Mouse (Mus musculus): ENCODE results near the gene Gm45837.
"Not testable (repeated sequence)": the region's sequence is repeated elsewhere in the genome, so short reads cannot be mapped to it uniquely, and the experiment has no call there.

Gene Gm45837

GRCm38 (mm10) chr7:101539774-101540173 lies 129.1 kb downstream of the Gm45837 start:
- in situ Hi-C loops (cut with MboI; ENCODE audit: low sequenced_read_pairs): no loop called here

GRCm38 (mm10) chr7:101540684-101541083 lies 130.0 kb downstream of the Gm45837 start:
- in situ Hi-C loops (cut with MboI; ENCODE audit: low sequenced_read_pairs): no loop called here

GRCm38 (mm10) chr7:101541132-101541531 lies 130.4 kb downstream of the Gm45837 start:
- in situ Hi-C loops (cut with MboI; ENCODE audit: low sequenced_read_pairs): no loop called here

GRCm38 (mm10) chr7:101541734-101542133 lies 131.0 kb downstream of the Gm45837 start:
- in situ Hi-C loops (cut with MboI; ENCODE audit: low sequenced_read_pairs): no loop called here

- in situ Hi-C loops (cut with MboI; ENCODE audit: low sequenced_read_pairs): no loop called here
Measured at GRCm38 (mm10) chr7:101547651-101548050, 137.0 kb downstream of the Gm45837 start.

- in situ Hi-C loops (cut with MboI; ENCODE audit: low sequenced_read_pairs): no loop called here
Measured at GRCm38 (mm10) chr7:101549266-101549665, 138.6 kb downstream of the Gm45837 start.

GRCm38 (mm10) chr7:101550686-101551485 lies 140.2 kb downstream of the Gm45837 start:
- in situ Hi-C loops (cut with MboI; ENCODE audit: low sequenced_read_pairs): no loop called here

GRCm38 (mm10) chr7:101551530-101551929 lies 140.8 kb downstream of the Gm45837 start:
- in situ Hi-C loops (cut with MboI; ENCODE audit: low sequenced_read_pairs): no loop called here

- in situ Hi-C loops (cut with MboI; ENCODE audit: low sequenced_read_pairs): not testable (repeated sequence)
Measured at GRCm38 (mm10) chr7:101555473-101555872, 144.8 kb downstream of the Gm45837 start.

- in situ Hi-C loops (cut with MboI; ENCODE audit: low sequenced_read_pairs): no loop called here
Measured at GRCm38 (mm10) chr7:101557391-101557790, 146.7 kb downstream of the Gm45837 start.

GRCm38 (mm10) chr7:101559393-101559792 lies 148.7 kb downstream of the Gm45837 start:
- in situ Hi-C loops (cut with MboI; ENCODE audit: low sequenced_read_pairs): not testable (repeated sequence)

Data from CH12F3 (cell line).